ENCODE assay signal across 8 mouse cellular contexts in the genomic region with DNA sequence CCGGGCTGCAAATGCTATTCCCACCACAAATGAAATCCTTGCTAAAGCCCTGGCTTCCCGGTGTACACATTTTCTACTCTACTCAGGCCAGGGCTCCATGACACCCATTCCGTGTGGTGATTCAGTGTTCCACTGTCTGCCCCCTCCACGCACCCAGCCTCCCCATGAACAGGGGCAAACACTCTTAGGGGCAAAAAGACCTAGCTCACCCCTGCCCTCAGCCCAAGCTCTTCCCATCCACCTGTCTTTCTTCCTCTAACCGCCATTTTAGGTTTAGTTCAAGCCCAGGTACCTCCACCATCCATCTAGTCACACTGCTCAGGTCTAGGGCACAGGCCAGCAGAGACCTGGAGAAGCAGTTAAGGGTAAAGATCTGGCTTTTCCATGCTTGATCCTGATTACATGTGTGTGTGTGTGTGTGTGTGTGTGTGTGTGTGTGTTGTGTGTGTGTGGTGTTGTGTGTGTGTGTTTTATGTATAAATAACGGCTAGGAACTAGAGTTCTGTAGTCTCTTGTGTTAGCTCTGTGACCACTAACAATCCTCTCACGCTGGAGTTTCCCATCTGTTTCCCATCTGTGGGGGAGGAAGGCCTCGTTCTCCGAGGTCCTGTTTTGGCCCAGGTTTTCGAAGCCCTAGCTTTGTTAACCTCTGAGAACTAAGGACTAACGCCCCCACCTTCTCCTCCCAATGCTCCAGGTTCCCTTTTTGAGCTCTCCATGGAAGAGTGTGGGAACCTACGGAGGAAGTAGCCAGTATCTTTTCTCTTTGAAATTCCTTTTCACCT. TPM values are rescaled to one million over a fixed set of nuclear protein-coding genes. Genes with fewer than 3 reads are reported as not detected.
A peak's percentile ranks its signal among the peaks of the same experiment; 100 is the strongest.
DNase-seq lines count a peak whose midpoint lies in the region; ATAC-seq lines count a peak whose summit lies in the region.

No protein-coding gene starts in this region.

- peak overlapping the region; percentile 97 for H3K27ac ChIP-seq in kidney, embryonic 16.5 days (ENCODE audit: low read length)
- no peak overlapping the region; the same call in 1 of the 2 replicates for H3K27ac ChIP-seq in forebrain, embryonic 16.5 days (ENCODE audit: low read length)
- H3K27ac ChIP-seq in liver, embryonic 12.5 days: peak overlapping the region; percentile 85

- H3K9me3 ChIP-seq in kidney, embryonic 16.5 days (ENCODE audit: low read length): no peaks in the 10 kb centered on the region
- no peaks in the 10 kb centered on the region for H3K9me3 ChIP-seq in forebrain, embryonic 16.5 days (ENCODE audit: control insufficient read depth, low read length)
- H3K9me3 ChIP-seq in liver, embryonic 12.5 days (replicated peaks): no peaks in the 10 kb centered on the region

- H3K4me2 ChIP-seq in kidney, embryonic 16.5 days (replicated peaks; ENCODE audit: low read depth, low read length): peak overlapping the region; percentile 82
- H3K4me2 ChIP-seq in forebrain, embryonic 16.5 days (ENCODE audit: low read length): peak overlapping the region; percentile 57
- peak overlapping the region; percentile 84 for H3K4me2 ChIP-seq in liver, embryonic 12.5 days

- H3K27me3 ChIP-seq in kidney, embryonic 16.5 days (ENCODE audit: insufficient read depth, low read length): no peaks in the 10 kb centered on the region
- no peaks in the 10 kb centered on the region for H3K27me3 ChIP-seq in forebrain, embryonic 16.5 days (replicated peaks; ENCODE audit: control insufficient read depth, insufficient read depth, low read length)
- H3K27me3 ChIP-seq in liver, embryonic 12.5 days (replicated peaks): no peaks in the 10 kb centered on the region

- WGBS in kidney, embryonic 16.5 days: 36% methylated on average over 12 of the region's 12 CpGs
- WGBS in forebrain, embryonic 16.5 days: 41% methylated on average over 12 of the region's 12 CpGs
- 46% methylated on average over 12 of the region's 12 CpGs for WGBS in liver, embryonic 12.5 days (ENCODE audit: insufficient replicate concordance)

- H3K36me3 ChIP-seq in kidney, embryonic 16.5 days (ENCODE audit: insufficient read depth, low read length): peaks cover 28% of the 10 kb centered on the region
- H3K36me3 ChIP-seq in forebrain, embryonic 16.5 days (ENCODE audit: control insufficient read depth, insufficient read depth): peaks cover 6% of the 10 kb centered on the region
- H3K36me3 ChIP-seq in liver, embryonic 12.5 days: peaks cover 38% of the 10 kb centered on the region

- ATAC-seq in kidney, embryonic 16.5 days (ENCODE audit: low FRiP score, low TSS enrichment): no peak; the same call in none of the 2 replicates
- ATAC-seq in forebrain, embryonic 16.5 days: no peak
- no peak for ATAC-seq in liver, embryonic 12.5 days

- peaks cover 11% of the 10 kb centered on the region for H3K4me1 ChIP-seq in kidney, embryonic 16.5 days (ENCODE audit: insufficient read depth, low read length)
- peaks cover 14% of the 10 kb centered on the region for H3K4me1 ChIP-seq in forebrain, embryonic 16.5 days (replicated peaks; ENCODE audit: control insufficient read depth, insufficient read depth, low read length)
- H3K4me1 ChIP-seq in liver, embryonic 12.5 days: peaks cover 33% of the 10 kb centered on the region

- H3K9ac ChIP-seq in kidney, embryonic 16.5 days (replicated peaks; ENCODE audit: low read length): peak overlapping the region; percentile 96
- H3K9ac ChIP-seq in forebrain, embryonic 16.5 days (replicated peaks; ENCODE audit: low read depth, low read length): peak overlapping the region; percentile 100
- H3K9ac ChIP-seq in liver, embryonic 12.5 days: peak overlapping the region; percentile 87

- no peak for DNase-seq in kidney, postnatal 10 days
- DNase-seq in R1 (ENCODE audit: low read depth, low spot score): peak; percentile 78
- DNase-seq in retina, postnatal 1 day: peak; percentile 21
- no peak for DNase-seq in spleen, adult 12 weeks (ENCODE audit: low spot score)
- DNase-seq in testis, postnatal 14 days (ENCODE audit: low spot score): no peak

- peak overlapping the region; percentile 77 for H3K4me3 ChIP-seq in kidney, embryonic 16.5 days (ENCODE audit: low read length)
- peak overlapping the region; percentile 93 for H3K4me3 ChIP-seq in forebrain, embryonic 16.5 days (replicated peaks; ENCODE audit: low read length)
- peak overlapping the region; percentile 74 for H3K4me3 ChIP-seq in liver, embryonic 12.5 days

RNA-seq across cellular contexts. Expression of a gene that starts 0.9 kb away (rescaled TPM):
- polyA plus RNA-seq in kidney, embryonic 16.5 days (2015; fragmentation: Nextera tagmentation; extraction: Ambion mirVana): 94.3 and 102 TPM in 2 replicates
- 136 and 140 TPM in 2 replicates for polyA plus RNA-seq in forebrain, embryonic 16.5 days (2015; fragmentation: Nextera tagmentation; extraction: Ambion mirVana)
- 50.8 and 53.5 TPM in 2 replicates for polyA plus RNA-seq in liver, embryonic 12.5 days (2016; fragmentation: Nextera tagmentation; extraction: Ambion mirVana)

RNA-seq across cellular contexts. Expression of a gene that starts 3.7 kb away (rescaled TPM):
- 0.32 and 0.41 TPM in 2 replicates for polyA plus RNA-seq in kidney, embryonic 16.5 days (2015; fragmentation: Nextera tagmentation; extraction: Ambion mirVana)
- polyA plus RNA-seq in forebrain, embryonic 16.5 days (2015; fragmentation: Nextera tagmentation; extraction: Ambion mirVana): 0.41 and 0.52 TPM in 2 replicates
- polyA plus RNA-seq in liver, embryonic 12.5 days (2016; fragmentation: Nextera tagmentation; extraction: Ambion mirVana): 0.12 and 0.19 TPM in 2 replicates

RNA-seq across cellular contexts. Expression of a gene that starts 18.7 kb away (rescaled TPM):
- 9.4 and 10.0 TPM in 2 replicates for polyA plus RNA-seq in kidney, embryonic 16.5 days (2015; fragmentation: Nextera tagmentation; extraction: Ambion mirVana)
- polyA plus RNA-seq in forebrain, embryonic 16.5 days (2015; fragmentation: Nextera tagmentation; extraction: Ambion mirVana): 0.36 and 0.38 TPM in 2 replicates
- 3.4 TPM in 2 replicates for polyA plus RNA-seq in liver, embryonic 12.5 days (2016; fragmentation: Nextera tagmentation; extraction: Ambion mirVana)

Comparison
In these comparisons a context has a peak if more than half of its experiments do, and no peak if none do; other contexts are left out.
1. DNase-seq: peak in R1 (single experiment) and retina, postnatal 1 day (single experiment); none in kidney, postnatal 10 days (single experiment), spleen, adult 12 weeks (single experiment) and testis, postnatal 14 days (single experiment).
2. Peak in every context shown above with its lines, with median percentiles within 50 percentile points of each other: H3K4me2 ChIP-seq, H3K4me3 ChIP-seq and H3K9ac ChIP-seq.